Mouse (Mus musculus) naive thymus-derived CD4-positive, alpha-beta T cell, adult 2 months (primary cell): ENCODE data around the gene Ttll11.

Experiments used
- DNase-seq: peaks from one replicate; pipeline ENCODE4 v3.0.0-alpha.2; 2011; ENCODE audit warnings: low read depth

The Ttll11 gene

DNA sequence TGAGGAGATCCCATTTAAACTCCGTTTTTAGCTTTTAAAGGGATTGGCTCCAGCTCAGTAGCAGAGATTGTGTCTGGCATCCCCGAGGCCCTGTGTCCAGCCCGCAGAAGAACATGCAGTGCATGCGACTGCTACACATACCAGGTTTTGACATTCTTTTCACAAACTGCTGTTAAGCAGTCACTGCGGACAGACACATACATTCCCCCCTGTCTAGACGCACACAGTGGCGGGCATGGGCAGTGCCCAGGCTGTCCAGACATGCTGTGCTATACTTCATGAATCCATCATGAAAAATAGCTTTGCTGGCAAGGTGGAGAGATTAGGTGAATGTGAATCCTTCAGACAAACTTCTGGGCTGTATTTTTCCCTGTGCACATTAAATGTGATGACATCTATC lies 154.6 kb downstream of the Ttll11 start:
- no peak for DNase-seq

DNA sequence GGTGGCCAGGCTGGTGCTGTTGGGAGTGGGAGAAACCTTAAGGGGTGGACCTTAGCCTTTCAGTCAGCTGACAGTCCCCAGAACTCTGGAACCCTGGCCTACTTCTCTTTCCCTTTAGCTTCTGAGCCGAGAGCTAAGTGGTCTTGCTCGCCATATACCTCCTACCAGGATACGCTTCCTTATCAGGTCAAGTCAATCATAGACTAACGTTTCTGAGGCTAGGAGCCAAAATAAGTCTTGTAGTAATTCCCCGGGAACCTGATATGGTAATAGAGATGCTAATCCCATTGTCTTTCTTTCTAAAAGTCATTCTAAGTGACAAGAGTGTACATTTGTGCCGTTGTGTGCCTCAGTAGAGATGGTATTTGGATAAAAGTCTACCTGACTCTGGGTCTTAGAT lies 156.1 kb downstream of the Ttll11 start:
- no peak for DNase-seq

- no peak for DNase-seq
Measured at GRCm38 (mm10) chr2:35818883-35819282, 160.8 kb downstream of the Ttll11 start.

DNA sequence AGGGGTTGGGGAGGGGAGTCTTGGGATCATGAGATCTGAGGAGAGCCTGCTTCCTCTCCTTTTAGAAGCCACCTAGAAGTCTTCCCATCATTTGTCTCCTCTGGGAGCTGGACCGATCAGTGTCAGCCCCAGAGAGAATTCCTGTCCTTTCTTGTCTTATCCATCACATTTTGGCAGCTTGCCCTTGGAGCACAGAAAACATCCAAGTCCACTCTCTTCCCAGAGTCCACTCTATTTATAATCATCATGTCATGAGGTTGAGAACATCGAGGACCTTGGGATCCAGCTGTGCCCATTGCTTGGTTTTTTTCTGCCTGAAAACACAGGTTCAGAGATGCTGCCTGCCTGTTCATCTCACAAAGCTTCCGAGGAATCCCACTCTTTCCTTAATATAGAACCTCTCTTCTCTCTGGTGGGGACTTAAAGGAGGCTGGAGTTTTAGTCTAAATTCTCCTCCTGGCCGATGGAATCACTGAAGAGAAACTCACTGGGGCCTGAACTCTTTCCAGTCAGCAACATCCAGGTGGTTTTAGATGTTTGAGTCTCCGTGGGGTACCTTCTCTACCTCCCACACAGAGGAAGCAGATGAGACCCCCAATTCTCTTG lies 163.6 kb downstream of the Ttll11 start:
- no peak for DNase-seq

DNA sequence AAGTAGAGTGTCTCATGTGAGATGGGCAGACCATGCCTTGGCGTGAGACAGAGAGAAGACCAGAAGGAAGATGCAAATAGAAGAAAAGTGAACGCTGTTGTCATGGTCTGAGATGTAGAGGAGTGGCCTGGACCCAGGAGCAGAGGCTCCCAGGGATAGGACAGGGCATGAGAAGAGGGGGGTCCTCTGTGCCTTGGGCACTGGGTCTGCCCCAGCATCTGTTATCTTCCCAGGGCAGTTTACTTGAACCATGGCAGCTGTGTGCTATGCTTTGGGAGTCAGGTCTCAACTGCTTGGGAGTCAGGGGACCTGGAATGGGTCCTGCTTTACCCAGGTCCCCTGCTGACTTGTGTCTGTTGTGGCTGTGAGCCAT lies 167.2 kb downstream of the Ttll11 start:
- DNase-seq = no peak

DNA sequence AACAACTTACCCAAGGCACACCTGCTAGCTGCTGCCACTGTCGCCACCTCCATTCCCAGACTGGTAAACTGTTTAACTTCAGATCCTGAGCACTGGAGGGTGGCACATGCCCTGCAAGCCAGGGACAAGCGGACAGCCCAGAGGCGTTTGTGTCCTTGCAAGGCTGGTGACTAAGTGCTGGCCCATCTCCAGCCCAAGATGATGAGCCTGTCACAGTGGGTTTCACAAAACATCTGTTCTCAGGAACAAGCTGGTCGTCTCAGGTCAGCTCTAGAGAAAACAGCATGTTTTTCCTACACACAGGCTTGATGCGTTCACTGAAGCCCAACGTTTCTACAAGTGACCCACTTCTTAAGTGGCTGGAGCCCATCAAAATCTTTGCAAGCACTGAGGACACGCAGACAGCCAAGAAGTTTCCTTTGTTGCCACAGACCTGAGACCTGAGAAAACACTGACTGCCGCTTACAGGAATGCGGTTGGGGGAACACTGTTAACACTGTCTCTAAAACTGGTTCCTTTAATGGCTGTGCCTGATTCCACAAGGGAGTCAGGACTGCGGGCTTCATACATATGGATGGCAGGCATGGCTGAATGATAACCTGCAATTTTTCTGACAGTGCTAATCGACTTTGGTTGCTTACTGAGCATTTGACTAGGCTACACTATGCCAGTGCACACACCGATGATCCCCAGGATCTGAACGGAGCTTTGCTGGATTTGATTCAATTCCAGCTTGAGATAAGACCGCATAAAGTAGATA lies 167.7 kb downstream of the Ttll11 start:
- DNase-seq = no peak

DNA sequence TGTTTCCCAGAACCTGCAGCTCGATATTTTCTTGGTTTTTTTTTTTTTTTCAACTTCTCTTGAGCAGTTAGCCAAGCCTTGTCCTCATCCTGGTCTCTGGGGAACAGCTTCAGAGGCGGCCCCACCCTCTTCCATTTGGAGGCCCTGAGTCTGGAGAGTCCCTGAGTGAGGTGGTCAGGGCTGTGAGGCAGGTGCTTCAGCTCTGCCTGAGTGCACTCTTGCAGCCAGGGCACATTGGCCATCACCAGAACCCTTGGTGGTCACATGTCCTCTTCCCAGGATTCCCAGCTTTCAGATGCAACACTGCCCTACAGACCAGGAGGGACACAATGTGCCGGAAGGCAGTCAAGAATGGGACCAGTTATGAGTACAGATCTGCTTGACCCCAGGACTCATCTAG lies 169.7 kb downstream of the Ttll11 start:
- no peak for DNase-seq

- DNase-seq = no peak
Measured at GRCm38 (mm10) chr2:35809141-35809540, 170.6 kb downstream of the Ttll11 start.

DNA sequence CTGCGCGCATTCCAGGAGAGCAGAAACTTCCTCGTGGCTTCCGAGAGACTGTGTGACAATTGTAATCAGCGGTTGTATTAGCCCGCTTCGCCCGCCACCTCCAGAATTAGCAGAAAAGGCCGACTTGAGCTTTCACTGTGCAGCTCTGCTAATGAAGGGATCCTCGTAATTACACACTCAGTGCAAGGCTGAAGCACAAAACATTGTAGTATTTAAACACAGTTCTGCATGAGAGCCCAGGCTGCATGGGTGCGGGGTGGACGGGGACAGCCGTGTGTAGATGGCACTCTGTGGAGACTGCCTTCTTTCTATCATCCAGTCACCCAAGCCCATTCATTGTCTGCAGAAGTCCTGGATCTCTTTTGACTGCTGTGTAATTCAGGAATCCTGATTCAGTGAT lies 173.8 kb downstream of the Ttll11 start:
- no peak for DNase-seq

DNA sequence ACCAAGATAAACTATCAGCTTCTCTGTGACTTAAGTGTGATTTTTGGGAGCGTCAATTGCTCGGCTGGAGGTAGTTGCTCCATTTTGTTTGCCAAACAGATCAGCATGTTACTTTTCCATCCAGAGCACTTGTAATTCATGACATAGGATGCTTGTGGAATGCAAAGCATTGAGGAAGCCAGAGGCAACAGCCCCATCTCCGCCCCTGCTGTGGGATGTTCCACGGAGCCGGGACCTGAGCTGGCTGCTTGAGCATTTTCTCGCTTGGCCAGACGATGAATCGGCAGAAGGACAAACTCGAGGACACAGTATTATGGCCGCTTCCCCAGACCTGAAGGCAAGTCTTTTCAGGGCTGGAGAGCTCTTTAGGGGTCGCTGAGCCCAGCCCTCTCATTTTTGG lies 176.6 kb downstream of the Ttll11 start:
- no peak for DNase-seq

GRCm38 (mm10) chr2:35801759-35802158 lies 178.0 kb downstream of the Ttll11 start:
- no peak for DNase-seq

DNA sequence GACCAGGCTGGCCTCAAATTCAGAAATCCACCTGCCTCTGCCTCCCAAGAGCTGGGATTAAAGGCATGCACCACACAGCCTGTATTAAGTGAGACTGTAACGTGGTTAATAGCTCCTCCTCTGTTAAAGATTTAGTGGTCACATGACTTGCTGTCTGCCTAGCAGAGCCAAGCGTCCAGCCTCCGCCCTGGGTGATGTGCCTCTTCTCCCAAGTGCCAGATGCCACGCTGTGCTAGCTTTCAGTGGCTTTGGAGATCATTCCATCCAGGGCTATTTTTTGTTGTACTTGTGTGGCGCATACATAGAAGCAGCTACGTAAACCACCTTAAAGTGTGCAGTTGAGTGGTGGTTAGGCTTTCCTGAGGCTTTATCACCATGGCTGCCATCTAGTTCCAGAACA lies 180.6 kb downstream of the Ttll11 start:
- DNase-seq = no peak

GRCm38 (mm10) chr2:35797998-35798397 lies 181.7 kb downstream of the Ttll11 start:
- DNase-seq = no peak

DNA sequence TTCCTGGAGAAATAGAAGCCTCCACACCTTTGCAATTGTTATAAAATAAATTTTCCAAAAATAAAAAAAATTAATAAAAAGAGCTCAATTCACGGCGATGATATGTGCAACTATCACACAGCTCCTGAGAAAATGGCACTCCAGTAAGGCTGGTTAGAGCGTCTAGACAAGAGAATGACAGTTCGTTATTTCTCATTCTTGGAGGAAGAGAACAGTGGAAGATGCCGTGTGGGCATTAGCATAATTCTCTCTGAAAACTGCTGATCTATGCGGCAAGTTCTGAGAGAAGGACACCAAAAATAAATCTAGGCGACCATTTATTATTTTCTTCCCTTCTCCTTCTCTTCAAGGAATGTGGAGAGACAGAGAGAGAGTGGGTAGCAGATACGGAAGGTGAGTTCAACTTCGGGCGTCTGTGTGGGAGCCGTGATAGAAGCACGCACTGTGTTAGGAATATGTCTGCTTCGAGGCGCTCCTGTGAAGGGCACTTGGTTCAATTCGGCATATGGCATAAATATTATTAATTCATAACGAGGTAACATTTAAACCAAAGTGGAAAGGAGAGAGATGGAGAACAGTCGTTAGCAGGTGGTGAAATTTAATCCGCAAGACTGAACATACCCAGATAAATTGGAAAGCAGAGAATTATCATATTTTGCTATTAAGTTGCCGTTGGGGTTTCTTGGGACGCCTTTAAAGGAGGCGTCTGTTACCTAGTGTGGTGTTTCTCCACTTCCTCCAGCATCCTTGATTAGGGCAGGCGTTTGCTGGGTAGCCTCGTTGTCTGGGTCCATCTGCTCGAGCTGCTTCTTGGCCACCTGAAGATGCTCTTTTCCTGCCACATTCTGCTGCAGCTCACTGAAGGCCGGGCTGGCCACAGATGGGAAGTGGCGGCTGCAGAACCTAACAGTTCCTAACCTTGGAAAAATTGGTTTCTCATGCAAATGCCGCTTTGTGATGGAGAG lies 190.1 kb downstream of the Ttll11 start:
- DNase-seq = no peak

DNA sequence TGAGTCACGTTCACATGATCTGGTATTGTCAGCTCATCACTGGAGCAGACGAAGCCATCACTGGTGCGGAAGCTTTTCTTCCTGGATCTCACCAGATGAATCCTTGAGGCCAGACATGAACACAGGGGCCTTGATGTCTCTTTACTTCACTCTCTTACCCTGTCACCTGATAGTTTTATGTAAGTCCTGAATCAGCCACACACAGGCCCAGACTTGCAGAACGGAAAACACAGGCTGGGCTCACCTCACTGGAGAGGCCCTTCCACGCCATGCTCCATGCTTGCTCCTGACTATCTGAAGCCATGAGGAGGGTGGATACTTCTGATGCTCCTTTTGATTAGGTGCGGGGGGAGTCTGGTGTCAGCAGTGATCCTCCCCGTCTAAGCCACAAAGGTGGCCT lies 193.8 kb downstream of the Ttll11 start:
- DNase-seq = no peak

DNA sequence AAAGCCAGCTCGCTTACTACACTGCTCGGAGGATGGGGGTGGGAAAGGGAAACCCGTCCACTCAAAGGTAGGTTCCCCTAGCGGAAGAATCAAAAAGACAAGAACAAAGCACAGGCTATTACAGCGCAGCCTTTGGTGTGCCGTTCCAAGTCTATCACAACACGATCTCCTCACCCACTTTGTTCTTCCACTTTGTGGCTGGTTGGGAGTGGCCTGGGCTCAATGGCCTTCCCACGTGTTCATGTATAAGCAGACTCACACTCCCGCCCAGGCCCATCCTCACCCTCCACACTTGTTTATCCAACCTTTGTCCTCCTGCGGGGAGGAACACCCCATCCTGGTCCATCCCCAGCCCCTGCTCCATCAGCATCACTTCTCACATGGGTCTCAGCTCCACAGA lies 196.3 kb downstream of the Ttll11 start:
- DNase-seq = no peak

DNA sequence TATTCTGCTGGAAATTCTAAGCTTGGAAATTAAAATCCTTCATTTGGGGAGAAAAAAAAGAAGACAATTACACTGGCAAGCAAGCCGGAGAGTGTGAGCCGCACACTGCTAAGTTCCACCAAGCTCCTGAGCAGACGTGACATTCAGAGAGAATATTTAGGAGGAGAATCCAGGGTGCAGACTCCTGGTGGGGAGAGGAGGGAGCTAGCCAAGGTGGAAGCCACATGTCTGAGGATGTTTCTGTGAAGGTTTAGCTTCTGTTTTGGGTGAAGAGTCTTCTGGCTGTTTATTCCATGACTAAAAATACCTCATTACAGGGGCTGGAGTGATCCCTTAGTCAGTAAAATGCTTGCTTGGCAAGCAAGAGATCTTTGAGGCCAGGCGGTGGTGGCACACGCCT lies 200.4 kb downstream of the Ttll11 start:
- no peak for DNase-seq

DNA sequence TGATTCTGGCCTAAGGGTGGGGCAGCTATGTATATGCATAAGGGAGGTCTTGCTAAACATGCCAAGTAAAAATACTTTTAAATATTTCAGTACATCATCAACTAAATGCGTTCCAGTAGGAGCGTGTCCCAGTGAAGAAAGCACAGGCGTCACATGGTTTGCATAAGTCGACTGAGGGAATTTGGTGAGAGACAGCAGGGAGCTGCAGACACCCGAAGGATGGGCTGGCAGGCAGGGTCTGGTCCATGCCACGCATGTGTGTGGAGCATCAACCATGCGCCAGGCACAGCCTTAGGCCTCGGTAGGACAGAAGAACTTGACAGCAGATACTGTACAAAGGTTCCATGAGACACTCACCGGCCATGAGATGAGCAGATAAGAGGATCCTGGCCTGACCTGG lies 202.8 kb downstream of the Ttll11 start:
- DNase-seq = no peak

GRCm38 (mm10) chr2:35775651-35776055 lies 204.1 kb downstream of the Ttll11 start:
- no peak for DNase-seq

GRCm38 (mm10) chr2:35770541-35770940 lies 209.2 kb downstream of the Ttll11 start:
- no peak for DNase-seq

GRCm38 (mm10) chr2:35769398-35769797 lies 210.3 kb downstream of the Ttll11 start:
- DNase-seq = no peak

- DNase-seq = no peak
Measured at GRCm38 (mm10) chr2:35768538-35769238, 211.0 kb downstream of the Ttll11 start.
